Mouse (Mus musculus) neural tube, embryonic 14.5 days (tissue): ENCODE measurements around the gene Smg1. TPM values are rescaled to one million over a fixed set of nuclear protein-coding genes. Genes with fewer than 3 reads are reported as not detected.
A peak's percentile ranks its signal among the peaks of the same experiment; 100 is the strongest.

Experiments used
- ATAC-seq: fragments of 200-750 bp; cut with Nextera tagmentation; 2 replicates; pipeline ENCODE4 v1.8.0; 2017; ENCODE audit warnings: low read depth, mild to moderate bottlenecking, moderate TSS enrichment, moderate library complexity
- H3K27ac ChIP-seq: fragments of 300-500 bp; sonication (generic); 2 replicates; pipeline ENCODE4 v1.5.1; 2014; ENCODE audit warnings: low read depth, mild to moderate bottlenecking, control low read depth, low read length, moderate library complexity, mixed read lengths
- H3K27me3 ChIP-seq: fragments of 300-500 bp; sonication (generic); 2 replicates; pipeline ENCODE4 v1.6.1; 2014; ENCODE audit warnings: low read length; ENCODE audit not compliant: control insufficient read depth, insufficient read depth
- H3K36me3 ChIP-seq: fragments of 300-500 bp; sonication (generic); 2 replicates; pipeline ENCODE4 v1.6.1; 2014; ENCODE audit warnings: low read length, mixed read lengths; ENCODE audit not compliant: control insufficient read depth, insufficient read depth
- H3K4me1 ChIP-seq: fragments of 300-500 bp; sonication (generic); 2 replicates; pipeline ENCODE4 v1.6.1; 2014; ENCODE audit warnings: low read length; ENCODE audit not compliant: control insufficient read depth, insufficient read depth
- H3K4me2 ChIP-seq: fragments of 300-500 bp; sonication (generic); 2 replicates; pipeline ENCODE4 v1.6.1; 2014; ENCODE audit warnings: mild to moderate bottlenecking, low read depth, low read length, control low read depth
- H3K4me3 ChIP-seq: fragments of 300-500 bp; sonication (generic); 2 replicates; pipeline ENCODE4 v1.5.1; 2014; ENCODE audit warnings: low read depth, low read length, control low read depth, mixed read lengths
- H3K9ac ChIP-seq: fragments of 300-500 bp; sonication (generic); replicated peaks from 2 replicates; pipeline ENCODE4 v1.6.1; 2014; ENCODE audit warnings: low read depth, mild to moderate bottlenecking, control low read depth, low read length, mixed read lengths
- H3K9me3 ChIP-seq: fragments of 300-500 bp; sonication (generic); 2 replicates; pipeline ENCODE4 v1.6.1; 2016; ENCODE audit warnings: low read length; ENCODE audit not compliant: control insufficient read depth
- WGBS: fragments of 180-500 bp; shearing (Covaris S2); extraction: QIAGEN DNeasy Blood & Tissue Kit; methylation state at CpG from one replicate; pipeline ENCODE4 v1.1.7; 2014; 5-methylcytosine and 5-hydroxymethylcytosine counted together
- polyA plus RNA-seq: library from polyadenylated mRNA; unstranded; fragments of >200 nt; fragmentation: Nextera tagmentation; extraction: Ambion mirVana; gene quantifications from 2 replicates; pipeline ENCODE4 v1.2.1, GENCODE M21; 2014

Gene Smg1
- polyA plus RNA-seq, 1 experiment from 2014 or later = 37.4 TPM

- H3K9ac ChIP-seq = no peak overlapping the region
- H3K27me3 ChIP-seq = no peaks in the 10 kb centered on the region
- no peaks in the 10 kb centered on the region for H3K36me3 ChIP-seq
- ATAC-seq = no peak
- no peak overlapping the region for H3K4me2 ChIP-seq
- no peaks in the 10 kb centered on the region for H3K9me3 ChIP-seq
- no peak overlapping the region for H3K4me3 ChIP-seq
- H3K27ac ChIP-seq = no peak overlapping the region
- no peaks in the 10 kb centered on the region for H3K4me1 ChIP-seq
- 93% methylated on average over 6 of the region's 6 CpGs for WGBS
These were observed 22.6 kb upstream of the Smg1 start for GRCm38 (mm10) chr7:118266099-118266498.

GRCm38 (mm10) chr7:118263606-118264005 lies 20.1 kb upstream of the Smg1 start:
- Histone ChIP-seq H3K27ac (no peak overlapping the region), H3K4me2 (no peak overlapping the region), H3K9me3 (no peaks in the 10 kb centered on the region), H3K9ac (no peak overlapping the region), H3K36me3 (no peaks in the 10 kb centered on the region), H3K4me1 (no peaks in the 10 kb centered on the region), H3K4me3 (no peak overlapping the region), H3K27me3 (no peaks in the 10 kb centered on the region)
- WGBS = 82% methylated on average over 1 of the region's 1 CpGs
- ATAC-seq = no peak

- H3K4me1 ChIP-seq = no peaks in the 10 kb centered on the region
- H3K9me3 ChIP-seq = no peaks in the 10 kb centered on the region
- no peak overlapping the region for H3K9ac ChIP-seq
- ATAC-seq = no peak
- no peak overlapping the region for H3K27ac ChIP-seq
- WGBS = 62% methylated on average over 5 of the region's 5 CpGs
- no peak overlapping the region for H3K4me2 ChIP-seq
- H3K27me3 ChIP-seq = no peaks in the 10 kb centered on the region
- H3K4me3 ChIP-seq = no peak overlapping the region
- H3K36me3 ChIP-seq = no peaks in the 10 kb centered on the region
These were observed 18.9 kb upstream of the Smg1 start for GRCm38 (mm10) chr7:118262409-118262808.

GRCm38 (mm10) chr7:118259676-118260305 lies 16.3 kb upstream of the Smg1 start:
- no peak for ATAC-seq
- H3K4me1 ChIP-seq = no peaks in the 10 kb centered on the region
- 84% methylated on average over 7 of the region's 7 CpGs for WGBS
- H3K9ac ChIP-seq = no peak overlapping the region
- no peak overlapping the region for H3K27ac ChIP-seq
- H3K36me3 ChIP-seq = no peaks in the 10 kb centered on the region
- H3K27me3 ChIP-seq = no peaks in the 10 kb centered on the region
- no peak overlapping the region for H3K4me3 ChIP-seq
- no peaks in the 10 kb centered on the region for H3K9me3 ChIP-seq
- no peak overlapping the region for H3K4me2 ChIP-seq

GRCm38 (mm10) chr7:118258451-118258850 lies 15.0 kb upstream of the Smg1 start:
- ATAC-seq = no peak
- no peaks in the 10 kb centered on the region for H3K4me1 ChIP-seq
- no peak overlapping the region for H3K4me2 ChIP-seq
- H3K4me3 ChIP-seq = no peak overlapping the region
- H3K9me3 ChIP-seq = no peaks in the 10 kb centered on the region
- no peak overlapping the region for H3K9ac ChIP-seq
- no peaks in the 10 kb centered on the region for H3K36me3 ChIP-seq
- H3K27me3 ChIP-seq = no peaks in the 10 kb centered on the region
- H3K27ac ChIP-seq = no peak overlapping the region

GRCm38 (mm10) chr7:118256740-118257139 lies 13.3 kb upstream of the Smg1 start:
- H3K27me3 ChIP-seq = no peaks in the 10 kb centered on the region
- H3K4me2 ChIP-seq = no peak overlapping the region
- H3K4me1 ChIP-seq = no peaks in the 10 kb centered on the region
- H3K36me3 ChIP-seq = no peaks in the 10 kb centered on the region
- no peaks in the 10 kb centered on the region for H3K9me3 ChIP-seq
- ATAC-seq = no peak
- no peak overlapping the region for H3K4me3 ChIP-seq
- 84% methylated on average over 6 of the region's 6 CpGs for WGBS
- H3K27ac ChIP-seq = no peak overlapping the region
- H3K9ac ChIP-seq = no peak overlapping the region

- H3K4me2 ChIP-seq = no peak overlapping the region
- H3K4me3 ChIP-seq = no peak overlapping the region
- H3K36me3 ChIP-seq = no peaks in the 10 kb centered on the region
- H3K9ac ChIP-seq = no peak overlapping the region
- no peak overlapping the region; the same call in 1 of the 2 replicates for H3K27ac ChIP-seq
- H3K27me3 ChIP-seq = no peaks in the 10 kb centered on the region
- H3K9me3 ChIP-seq = no peaks in the 10 kb centered on the region
- peak; percentile 44; the same call in 1 of the 2 replicates for ATAC-seq
- WGBS = 34% methylated on average over 8 of the region's 8 CpGs
- H3K4me1 ChIP-seq = no peaks in the 10 kb centered on the region
These were observed 11.0 kb upstream of the Smg1 start for GRCm38 (mm10) chr7:118254460-118254859.

GRCm38 (mm10) chr7:118254015-118254414 lies 10.5 kb upstream of the Smg1 start:
- Histone ChIP-seq H3K4me3 (no peak overlapping the region), H3K27me3 (no peaks in the 10 kb centered on the region), H3K27ac (no peak overlapping the region), H3K4me1 (no peaks in the 10 kb centered on the region), H3K9ac (no peak overlapping the region), H3K4me2 (no peak overlapping the region), H3K36me3 (no peaks in the 10 kb centered on the region), H3K9me3 (no peaks in the 10 kb centered on the region)
- ATAC-seq = no peak
- 43% methylated on average over 4 of the region's 4 CpGs for WGBS

- Histone ChIP-seq H3K36me3 (no peaks in the 10 kb centered on the region), H3K4me2 (no peak overlapping the region), H3K27me3 (no peaks in the 10 kb centered on the region), H3K4me1 (no peaks in the 10 kb centered on the region), H3K9me3 (no peaks in the 10 kb centered on the region), H3K27ac (no peak overlapping the region), H3K9ac (no peak overlapping the region), H3K4me3 (no peak overlapping the region)
- WGBS = 76% methylated on average over 3 of the region's 3 CpGs
- ATAC-seq = no peak
These were observed 9.5 kb upstream of the Smg1 start for GRCm38 (mm10) chr7:118252979-118253378.
